Mouse (Mus musculus): ENCODE measurements around the gene Zmiz1. TPM values are rescaled to one million over a fixed set of nuclear protein-coding genes. Genes with fewer than 3 reads are reported as not detected.

The Zmiz1 gene
- total and polyA plus RNA-seq, 2 experiments from 2014 or later = 50.6 to 135 TPM

- no peak overlapping the region for H3K4me2 ChIP-seq (ENCODE audit: low read depth, low read length)
- H3K4me3 ChIP-seq (ENCODE audit: low read length) = no peak overlapping the region
- ATAC-seq = no peak
- 54% methylated on average over 3 of the region's 3 CpGs for WGBS
- H3K27ac ChIP-seq = peak overlapping the region; percentile 62; the same call in 1 of the 2 replicates
- H3K4me1 ChIP-seq (ENCODE audit: insufficient read depth, low read length) = peaks cover 91% of the 10 kb centered on the region
- DNase-seq (ENCODE audit: low spot score) = no peak
- no peak for TF ChIP-seq CTCF (IDR thresholded peaks at IDR 0.05; ENCODE audit: low read depth)
- no peaks in the 10 kb centered on the region for H3K36me3 ChIP-seq (ENCODE audit: insufficient read depth, low read length)
- H3K9me3 ChIP-seq (ENCODE audit: low read length) = no peaks in the 10 kb centered on the region
- H3K9ac ChIP-seq (replicated peaks; ENCODE audit: low read length) = no peak overlapping the region
- H3K27me3 ChIP-seq (ENCODE audit: insufficient read depth, low read length) = no peaks in the 10 kb centered on the region
Observed at GRCm38 (mm10) chr14:25496989-25497388, 38.0 kb downstream of the Zmiz1 start.

- no peaks in the 10 kb centered on the region for H3K27me3 ChIP-seq (ENCODE audit: insufficient read depth, low read length)
- H3K9ac ChIP-seq (replicated peaks; ENCODE audit: low read length) = 0 out of 2 replicates have a peak overlapping the region, but pooled peaks have one; percentile 34
- 15% methylated on average over 8 of the region's 8 CpGs for WGBS
- H3K36me3 ChIP-seq (ENCODE audit: insufficient read depth, low read length) = no peaks in the 10 kb centered on the region
- 0 out of 2 replicates have a peak, but pooled peaks have one; percentile 12 for TF ChIP-seq CTCF (IDR thresholded peaks at IDR 0.05; ENCODE audit: low read depth)
- H3K27ac ChIP-seq = peak overlapping the region; percentile 62; the same call in 1 of the 2 replicates
- no peak overlapping the region for H3K4me2 ChIP-seq (ENCODE audit: low read depth, low read length)
- ATAC-seq (no peak), DNase-seq (ENCODE audit: low spot score) (no peak)
- H3K4me3 ChIP-seq (ENCODE audit: low read length) = no peak overlapping the region
- peaks cover 87% of the 10 kb centered on the region for H3K4me1 ChIP-seq (ENCODE audit: insufficient read depth, low read length)
- no peaks in the 10 kb centered on the region for H3K9me3 ChIP-seq (ENCODE audit: low read length)
Observed at GRCm38 (mm10) chr14:25497596-25497995, 38.6 kb downstream of the Zmiz1 start.

- Histone ChIP-seq H3K9me3 (ENCODE audit: low read length) (no peaks in the 10 kb centered on the region), H3K9ac (replicated peaks; ENCODE audit: low read length) (no peak overlapping the region), H3K4me1 (ENCODE audit: insufficient read depth, low read length) (peaks cover 79% of the 10 kb centered on the region), H3K36me3 (ENCODE audit: insufficient read depth, low read length) (no peaks in the 10 kb centered on the region), H3K4me2 (ENCODE audit: low read depth, low read length) (0 out of 2 replicates have a peak overlapping the region, but pooled peaks have one; percentile 7), H3K4me3 (ENCODE audit: low read length) (no peak overlapping the region), H3K27ac (peak overlapping the region; percentile 62), H3K27me3 (ENCODE audit: insufficient read depth, low read length) (no peaks in the 10 kb centered on the region)
- DNase-seq (ENCODE audit: low spot score) (no peak), ATAC-seq (no peak)
- no peak for TF ChIP-seq CTCF (IDR thresholded peaks at IDR 0.05; ENCODE audit: low read depth)
- 14% methylated on average over 7 of the region's 7 CpGs for WGBS
Observed at GRCm38 (mm10) chr14:25498367-25498766, 39.4 kb downstream of the Zmiz1 start.

GRCm38 (mm10) chr14:25499526-25499925 lies 40.5 kb downstream of the Zmiz1 start:
- peaks cover 67% of the 10 kb centered on the region for H3K4me1 ChIP-seq (ENCODE audit: insufficient read depth, low read length)
- no peak for DNase-seq (ENCODE audit: low spot score)
- 73% methylated on average over 3 of the region's 3 CpGs for WGBS
- TF ChIP-seq CTCF (IDR thresholded peaks at IDR 0.05; ENCODE audit: low read depth) = no peak
- no peak overlapping the region for H3K4me2 ChIP-seq (ENCODE audit: low read depth, low read length)
- H3K4me3 ChIP-seq (ENCODE audit: low read length) = no peak overlapping the region
- no peaks in the 10 kb centered on the region for H3K27me3 ChIP-seq (ENCODE audit: insufficient read depth, low read length)
- no peak overlapping the region for H3K27ac ChIP-seq
- H3K9me3 ChIP-seq (ENCODE audit: low read length) = no peaks in the 10 kb centered on the region
- no peaks in the 10 kb centered on the region for H3K36me3 ChIP-seq (ENCODE audit: insufficient read depth, low read length)
- no peak for ATAC-seq
- H3K9ac ChIP-seq (replicated peaks; ENCODE audit: low read length) = no peak overlapping the region

- TF ChIP-seq CTCF (IDR thresholded peaks at IDR 0.05; ENCODE audit: low read depth) = no peak
- Histone ChIP-seq H3K4me3 (ENCODE audit: low read length) (no peak overlapping the region), H3K9ac (replicated peaks; ENCODE audit: low read length) (no peak overlapping the region), H3K27me3 (ENCODE audit: insufficient read depth, low read length) (no peaks in the 10 kb centered on the region), H3K4me1 (ENCODE audit: insufficient read depth, low read length) (peaks cover 57% of the 10 kb centered on the region), H3K27ac (no peak overlapping the region), H3K36me3 (ENCODE audit: insufficient read depth, low read length) (no peaks in the 10 kb centered on the region), H3K9me3 (ENCODE audit: low read length) (no peaks in the 10 kb centered on the region), H3K4me2 (ENCODE audit: low read depth, low read length) (no peak overlapping the region)
- WGBS = 40% methylated on average over 3 of the region's 3 CpGs
- DNase-seq (ENCODE audit: low spot score) (no peak), ATAC-seq (no peak)
Observed at GRCm38 (mm10) chr14:25500511-25501120, 41.6 kb downstream of the Zmiz1 start.

GRCm38 (mm10) chr14:25501481-25501880 lies 42.5 kb downstream of the Zmiz1 start:
- Histone ChIP-seq H3K27ac (no peak overlapping the region), H3K4me2 (ENCODE audit: low read depth, low read length) (no peak overlapping the region), H3K4me1 (ENCODE audit: insufficient read depth, low read length) (peaks cover 48% of the 10 kb centered on the region), H3K27me3 (ENCODE audit: insufficient read depth, low read length) (no peaks in the 10 kb centered on the region), H3K9ac (replicated peaks; ENCODE audit: low read length) (no peak overlapping the region), H3K4me3 (ENCODE audit: low read length) (no peak overlapping the region), H3K36me3 (ENCODE audit: insufficient read depth, low read length) (no peaks in the 10 kb centered on the region), H3K9me3 (ENCODE audit: low read length) (no peaks in the 10 kb centered on the region)
- ATAC-seq (no peak), DNase-seq (ENCODE audit: low spot score) (no peak)
- 83% methylated on average over 5 of the region's 5 CpGs for WGBS
- no peak for TF ChIP-seq CTCF (IDR thresholded peaks at IDR 0.05; ENCODE audit: low read depth)

- no peaks in the 10 kb centered on the region for H3K27me3 ChIP-seq (ENCODE audit: insufficient read depth, low read length)
- TF ChIP-seq CTCF (IDR thresholded peaks at IDR 0.05; ENCODE audit: low read depth) = no peak
- H3K4me3 ChIP-seq (ENCODE audit: low read length) = no peak overlapping the region
- H3K9me3 ChIP-seq (ENCODE audit: low read length) = no peaks in the 10 kb centered on the region
- no peak overlapping the region for H3K27ac ChIP-seq
- no peak overlapping the region for H3K9ac ChIP-seq (replicated peaks; ENCODE audit: low read length)
- 87% methylated on average over 3 of the region's 3 CpGs for WGBS
- H3K4me1 ChIP-seq (ENCODE audit: insufficient read depth, low read length) = peaks cover 40% of the 10 kb centered on the region
- ATAC-seq (no peak), DNase-seq (ENCODE audit: low spot score) (no peak)
- H3K4me2 ChIP-seq (ENCODE audit: low read depth, low read length) = no peak overlapping the region
- H3K36me3 ChIP-seq (ENCODE audit: insufficient read depth, low read length) = peaks cover 3% of the 10 kb centered on the region; the same call in 1 of the 2 replicates
Observed at GRCm38 (mm10) chr14:25502355-25502754, 43.4 kb downstream of the Zmiz1 start.
